Comparison of ENCODE assay signal across 18 mouse cellular contexts in genomic region chr6:12503867-12504266, GRCm38 (mm10).
A peak's percentile ranks its signal among the peaks of the same experiment; 100 is the strongest.
DNase-seq lines count a peak whose midpoint lies in the region; ATAC-seq lines count a peak whose summit lies in the region.
"Had no signal": no experiment of that assay in that cellular context is flagged by ENCODE, and none has a peak within 500 bp of the region (broad histone marks: within the 10 kb centered on the region; RNA-seq: fewer than 3 reads in every experiment).

No protein-coding gene starts in this region.

- H3K9ac ChIP-seq in intestine, embryonic 15.5 days = no peak overlapping the region
- H3K9ac ChIP-seq: embryonic facial prominence, embryonic 13.5 days; forebrain, embryonic 12.5 days; hindbrain, embryonic 14.5 days had no signal

- H3K27me3 ChIP-seq in heart, embryonic 10.5 days (ENCODE audit: insufficient read depth, poor library complexity, severe bottlenecking) = no peaks in the 10 kb centered on the region
- no peaks in the 10 kb centered on the region for H3K27me3 ChIP-seq in intestine, embryonic 15.5 days (replicated peaks)
- H3K27me3 ChIP-seq: embryonic facial prominence, embryonic 13.5 days; forebrain, embryonic 12.5 days had no signal

- no peaks in the 10 kb centered on the region for H3K36me3 ChIP-seq in heart, embryonic 10.5 days
- H3K36me3 ChIP-seq in intestine, embryonic 15.5 days = no peaks in the 10 kb centered on the region
- H3K36me3 ChIP-seq: embryonic facial prominence, embryonic 13.5 days; forebrain, embryonic 12.5 days; hindbrain, embryonic 10.5 days had no signal

- H3K4me3 ChIP-seq in heart, embryonic 10.5 days = no peak overlapping the region
- no peak overlapping the region for H3K4me3 ChIP-seq in intestine, embryonic 15.5 days (replicated peaks)
- H3K4me3 ChIP-seq: embryonic facial prominence, embryonic 13.5 days; forebrain, embryonic 12.5 days; hindbrain, embryonic 10.5 days had no signal

- no peak for ATAC-seq in intestine, embryonic 15.5 days
- ATAC-seq: forebrain, embryonic 16.5 days; intestine, embryonic 16.5 days had no signal

- H3K9me3 ChIP-seq in heart, embryonic 10.5 days = no peaks in the 10 kb centered on the region
- H3K9me3 ChIP-seq in intestine, embryonic 15.5 days = no peaks in the 10 kb centered on the region
- H3K9me3 ChIP-seq: embryonic facial prominence, embryonic 13.5 days; forebrain, embryonic 12.5 days; hindbrain, embryonic 10.5 days had no signal

- intact Hi-C loops in heart, postnatal 10 days (cut with DNase I) = no loop called here

- H3K4me2 ChIP-seq in intestine, embryonic 15.5 days (replicated peaks) = no peak overlapping the region
- H3K4me2 ChIP-seq: embryonic facial prominence, embryonic 13.5 days; forebrain, embryonic 12.5 days; hindbrain, embryonic 14.5 days had no signal

- no peaks in the 10 kb centered on the region for H3K4me1 ChIP-seq in heart, embryonic 10.5 days
- no peaks in the 10 kb centered on the region for H3K4me1 ChIP-seq in intestine, embryonic 15.5 days (replicated peaks)
- H3K4me1 ChIP-seq: embryonic facial prominence, embryonic 13.5 days; forebrain, embryonic 12.5 days; hindbrain, embryonic 10.5 days had no signal

- 83% methylated on average over 7 of the region's 7 CpGs for WGBS in heart, embryonic 10.5 days
- 89% methylated on average over 7 of the region's 7 CpGs for WGBS in intestine, embryonic 15.5 days

- peak; percentile 11 to 13 for DNase-seq in cerebellum, postnatal 25 days
- no peak for DNase-seq in cerebellum, postnatal 4 days (ENCODE audit: low spot score in 2 of 2)
- DNase-seq in heart, adult 8-10 months (ENCODE audit: low spot score) = peak; percentile 50
- no peak for DNase-seq in heart, embryonic 10.5 days (ENCODE audit: low spot score)
- peak; percentile 53 to 58 for DNase-seq in heart, postnatal 10 days
- DNase-seq in kidney, adult 18-20 months = no peak
- DNase-seq: adrenal gland, adult 8-10 months; adrenal gland, postnatal 36 days; cerebellum, adult 8-10 months; gastrocnemius, postnatal 10 days; kidney, adult 8-10 months had no signal

- H3K27ac ChIP-seq in heart, embryonic 10.5 days = no peak overlapping the region
- no peak overlapping the region for H3K27ac ChIP-seq in intestine, embryonic 15.5 days
- H3K27ac ChIP-seq: embryonic facial prominence, embryonic 13.5 days; forebrain, embryonic 12.5 days; hindbrain, embryonic 10.5 days; hindbrain, embryonic 14.5 days had no signal

Comparison
In these comparisons a context has a peak if more than half of its experiments do, and no peak if none do; other contexts are left out.
1. DNase-seq: peak in cerebellum, postnatal 25 days (2 of 2), heart, adult 8-10 months (single experiment) and heart, postnatal 10 days (2 of 2); none in cerebellum, postnatal 4 days (0 of 2), heart, embryonic 10.5 days (single experiment) and kidney, adult 18-20 months (single experiment).